9 mouse cellular contexts compared by ENCODE assay signal in the genomic region with DNA sequence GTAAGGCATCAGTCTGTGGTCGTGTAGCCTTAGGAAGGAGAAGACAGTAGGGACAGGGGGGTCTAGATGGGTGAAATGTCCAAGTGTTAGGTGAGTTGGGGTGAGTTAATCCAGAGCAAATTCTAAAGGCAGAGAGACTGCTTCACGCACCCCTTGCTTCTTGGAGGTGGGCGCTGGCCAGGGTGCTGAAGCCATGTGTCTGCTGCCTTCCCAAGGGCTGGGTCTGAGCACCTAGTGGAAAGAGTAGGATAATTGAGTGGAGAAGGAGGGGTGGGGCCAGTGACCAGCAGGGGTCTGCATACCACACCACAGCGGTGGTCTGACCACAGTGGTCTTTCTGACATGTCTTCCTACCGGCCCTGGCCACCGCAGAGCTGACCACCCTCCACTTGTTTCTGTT. TPM values are rescaled to one million over a fixed set of nuclear protein-coding genes. Genes with fewer than 3 reads are reported as not detected.
DNase-seq lines count a peak whose midpoint lies in the region; ATAC-seq and TF ChIP-seq lines count a peak whose summit lies in the region.
"Had no signal": no experiment of that assay in that cellular context is flagged by ENCODE, and none has a peak within 500 bp of the region (broad histone marks: within the 10 kb centered on the region; RNA-seq: fewer than 3 reads in every experiment).

No protein-coding gene starts in this region.

- H3K4me3 ChIP-seq in gastrocnemius, adult 2 months, result no peak overlapping the region
- H3K4me3 ChIP-seq in embryonic facial prominence, embryonic 14.5 days (ENCODE audit: low read depth, low read length), result no peak overlapping the region
- no peak overlapping the region for H3K4me3 ChIP-seq in stomach, postnatal 0 days (ENCODE audit: low read depth, low read length)
- H3K4me3 ChIP-seq: embryonic facial prominence, embryonic 15.5 days had no signal

- TF ChIP-seq EP300 in stomach, postnatal 0 days (optimal IDR thresholded peaks at IDR 0.05), result no peak

- H3K9ac ChIP-seq in embryonic facial prominence, embryonic 14.5 days (ENCODE audit: low read depth, low read length), result no peak overlapping the region
- no peak overlapping the region for H3K9ac ChIP-seq in stomach, postnatal 0 days (ENCODE audit: low read length)
- H3K9ac ChIP-seq: embryonic facial prominence, embryonic 15.5 days had no signal

- H3K27me3 ChIP-seq in embryonic facial prominence, embryonic 14.5 days (replicated peaks; ENCODE audit: control insufficient read depth, insufficient read depth, low read length), result peaks cover 45% of the 10 kb centered on the region
- peaks cover 19% of the 10 kb centered on the region for H3K27me3 ChIP-seq in stomach, postnatal 0 days (ENCODE audit: control insufficient read depth, insufficient read depth, low read length)

- intact Hi-C loops in gastrocnemius, adult 2 months (cut with DNase I), result loop anchor here (10.0 kb wide), 1 partner anchor 164 kb away; no protein-coding TSS in a partner anchor

- no peaks in the 10 kb centered on the region for H3K36me3 ChIP-seq in embryonic facial prominence, embryonic 14.5 days (ENCODE audit: control insufficient read depth, insufficient read depth, low read length)
- H3K36me3 ChIP-seq in stomach, postnatal 0 days (ENCODE audit: control insufficient read depth, insufficient read depth, low read length), result no peaks in the 10 kb centered on the region
- H3K36me3 ChIP-seq: embryonic facial prominence, embryonic 15.5 days had no signal

- peaks cover 12% of the 10 kb centered on the region; the same call in 1 of the 2 replicates for H3K4me1 ChIP-seq in embryonic facial prominence, embryonic 14.5 days (ENCODE audit: control insufficient read depth, insufficient read depth, low read length)
- no peaks in the 10 kb centered on the region; the same call in 1 of the 2 replicates for H3K4me1 ChIP-seq in stomach, postnatal 0 days (replicated peaks; ENCODE audit: control insufficient read depth, insufficient read depth)

- H3K4me2 ChIP-seq in embryonic facial prominence, embryonic 14.5 days (ENCODE audit: low read depth, low read length), result no peak overlapping the region
- no peak overlapping the region for H3K4me2 ChIP-seq in stomach, postnatal 0 days (replicated peaks; ENCODE audit: low read depth)
- H3K4me2 ChIP-seq: embryonic facial prominence, embryonic 15.5 days had no signal

- H3K27ac ChIP-seq in gastrocnemius, adult 2 months, result no peak overlapping the region
- no peak overlapping the region for H3K27ac ChIP-seq in embryonic facial prominence, embryonic 14.5 days (replicated peaks; ENCODE audit: low read depth, low read length)
- no peak overlapping the region for H3K27ac ChIP-seq in stomach, postnatal 0 days (replicated peaks)
- H3K27ac ChIP-seq: embryonic facial prominence, embryonic 15.5 days had no signal

- no peak for ATAC-seq in embryonic facial prominence, embryonic 14.5 days (ENCODE audit: low read depth)
- ATAC-seq in stomach, postnatal 0 days (ENCODE audit: low FRiP score, low TSS enrichment), result no peak

- WGBS in embryonic facial prominence, embryonic 14.5 days, result 4% methylated on average over 6 of the region's 6 CpGs
- 3% methylated on average over 6 of the region's 6 CpGs for WGBS in stomach, postnatal 0 days

- no peak for TF ChIP-seq CTCF in gastrocnemius, adult 2 months (IDR thresholded peaks at IDR 0.05)
- peak; percentile 22; the same call in 1 of the 2 replicates for TF ChIP-seq CTCF in stomach, postnatal 0 days (IDR thresholded peaks at IDR 0.05; ENCODE audit: low read depth)

- no peaks in the 10 kb centered on the region for H3K9me3 ChIP-seq in embryonic facial prominence, embryonic 14.5 days (ENCODE audit: control insufficient read depth, low read length)
- H3K9me3 ChIP-seq in stomach, postnatal 0 days (ENCODE audit: control insufficient read depth, low read length), result no peaks in the 10 kb centered on the region
- H3K9me3 ChIP-seq: embryonic facial prominence, embryonic 15.5 days had no signal

- DNase-seq in gastrocnemius, postnatal 10 days, result peak; percentile 60
- DNase-seq in gastrocnemius, adult 2 months, result no peak
- DNase-seq in ovary, postnatal 14 days (ENCODE audit: low spot score), result peak; percentile 56
- no peak for DNase-seq in ovary, postnatal 10 days (ENCODE audit: low spot score)
- DNase-seq in embryonic facial prominence, embryonic 14.5 days (ENCODE audit: low spot score), result peak; percentile 79
- DNase-seq in stomach, postnatal 0 days (ENCODE audit: low spot score), result peak; percentile 81
- DNase-seq in left cerebral cortex, adult 9 months (ENCODE audit: low spot score in 2 of 2), result no peak
- DNase-seq in urinary bladder, postnatal 4 days (ENCODE audit: low spot score in 2 of 2), result no peak

RNA-seq across cellular contexts. Expression of gene Kif26a, which starts 4.7 kb away (rescaled TPM):
- 10 to 100 TPM; 10.3 to 12.4 TPM for total RNA-seq in gastrocnemius, postnatal 10 days (2021)
- total RNA-seq in gastrocnemius, adult 2 months (2021), result 1 to 10 TPM; 3.6 to 3.7 TPM
- 4.0 TPM in 2 replicates for polyA plus RNA-seq in embryonic facial prominence, embryonic 14.5 days (2014; fragmentation: Nextera tagmentation; extraction: Ambion mirVana)
- polyA plus RNA-seq in stomach, postnatal 0 days (2015; fragmentation: Nextera tagmentation; extraction: Ambion mirVana), result 0.75 and 0.80 TPM in 2 replicates

RNA-seq across cellular contexts. Expression of gene Aspg, which starts 34.8 kb away (rescaled TPM):
- under 1 TPM in 1 of 2 experiments, not detected in 1; 0.38 TPM for total RNA-seq in gastrocnemius, postnatal 10 days (2021)
- not detected for total RNA-seq in gastrocnemius, adult 2 months (2021)
- 1.4 and 2.6 TPM in 2 replicates for polyA plus RNA-seq in embryonic facial prominence, embryonic 14.5 days (2014; fragmentation: Nextera tagmentation; extraction: Ambion mirVana)
- polyA plus RNA-seq in stomach, postnatal 0 days (2015; fragmentation: Nextera tagmentation; extraction: Ambion mirVana), result 6.0 and 6.9 TPM in 2 replicates

Comparison
In these comparisons a context has a peak if more than half of its experiments do, and no peak if none do; other contexts are left out.
1. DNase-seq: peak in gastrocnemius, postnatal 10 days (single experiment), ovary, postnatal 14 days (single experiment), embryonic facial prominence, embryonic 14.5 days (single experiment) and stomach, postnatal 0 days (single experiment); none in gastrocnemius, adult 2 months (single experiment), ovary, postnatal 10 days (single experiment), left cerebral cortex, adult 9 months (0 of 2) and urinary bladder, postnatal 4 days (0 of 2).